Mouse (Mus musculus) naive thymus-derived CD4-positive, alpha-beta T cell, adult 2 months (primary cell): Measurements from ENCODE around the gene Cmtm7.
"Not testable (repeated sequence)": the region's sequence is repeated elsewhere in the genome, so short reads cannot be mapped to it uniquely, and the experiment has no call there.

Experiments
- DNase-seq: peaks from one replicate; pipeline ENCODE4 v3.0.0-alpha.2; 2011; ENCODE audit warnings: low read depth

Cmtm7 gene

DNA sequence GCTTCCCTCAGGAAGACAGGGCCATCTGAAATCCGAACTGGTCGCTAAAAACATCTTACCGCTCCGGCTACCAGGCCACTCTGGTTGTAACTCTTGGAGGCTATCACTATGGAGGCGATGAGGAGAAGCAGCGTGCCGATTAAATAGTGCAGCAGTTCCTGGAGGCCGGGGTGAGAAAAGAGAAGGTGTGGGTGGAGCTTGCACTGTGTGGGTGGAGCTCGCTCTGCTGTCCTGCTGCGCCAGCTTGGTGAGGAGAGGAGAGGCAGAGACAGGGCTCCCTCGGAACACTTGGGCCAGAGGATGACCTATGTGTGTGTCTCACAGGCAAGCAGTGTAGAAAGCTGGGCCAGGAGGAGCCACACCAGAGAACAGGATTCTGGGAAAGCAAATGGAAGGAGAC, 19.8 kb downstream of the Cmtm7 start:
- no peak for DNase-seq

DNA sequence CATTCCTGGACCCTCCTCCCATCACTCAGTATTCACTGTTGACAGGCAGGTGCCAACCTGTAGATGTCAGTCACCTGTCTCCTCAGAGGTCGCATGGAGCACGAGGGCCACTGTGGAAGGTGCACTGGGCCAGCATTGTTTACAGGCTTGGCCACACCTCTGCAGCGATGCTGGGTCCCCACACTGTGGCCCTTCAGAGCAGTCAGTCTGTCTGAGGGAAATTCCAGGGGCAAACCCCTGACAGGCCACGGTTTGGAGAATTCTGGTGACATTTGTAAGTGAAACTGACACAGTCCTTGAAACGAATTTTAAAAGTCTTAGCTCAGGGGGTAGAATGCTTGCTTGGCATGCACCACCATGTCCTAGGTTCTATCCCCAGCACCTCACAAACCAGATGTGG, 21.3 kb downstream of the Cmtm7 start:
- DNase-seq = no peak

DNA sequence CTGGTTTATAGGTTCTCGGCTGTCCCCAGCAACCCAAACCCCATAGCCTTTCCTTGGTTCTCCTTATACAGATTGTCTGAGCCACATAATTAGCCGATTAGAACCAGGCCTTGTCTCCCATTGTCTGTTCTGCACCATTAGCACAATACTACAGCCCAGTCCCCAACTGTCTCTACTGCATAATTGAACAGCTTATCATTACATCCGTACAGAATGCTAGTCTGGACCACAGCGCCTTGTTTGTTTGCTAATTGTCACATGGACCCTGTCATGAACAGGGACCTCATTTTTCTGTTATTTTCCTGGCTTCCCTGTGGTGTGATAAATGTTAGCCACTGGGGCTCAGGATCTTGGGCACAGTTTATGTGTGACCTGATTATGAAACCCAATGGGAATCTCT, 21.8 kb downstream of the Cmtm7 start:
- no peak for DNase-seq

DNA sequence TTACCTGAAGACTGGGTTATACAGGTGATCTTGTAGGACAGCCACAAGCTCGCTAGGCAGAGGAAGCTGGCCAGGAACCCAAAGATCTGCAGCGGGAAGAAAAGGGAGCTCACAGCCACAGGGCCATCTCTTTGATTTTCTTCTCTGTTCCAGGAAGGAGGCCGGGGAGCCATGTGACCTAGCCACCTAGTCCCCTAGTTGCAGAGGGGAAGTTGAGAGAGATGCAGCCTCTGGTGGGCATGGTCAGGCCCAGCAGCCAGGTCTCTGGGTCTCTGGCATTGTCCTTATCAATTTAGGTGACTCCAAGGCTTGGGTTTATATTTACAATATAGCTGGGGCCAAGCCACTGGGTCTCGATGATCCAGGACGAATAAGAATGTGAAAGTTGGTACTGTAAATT, 22.9 kb downstream of the Cmtm7 start:
- DNase-seq = no peak

DNA sequence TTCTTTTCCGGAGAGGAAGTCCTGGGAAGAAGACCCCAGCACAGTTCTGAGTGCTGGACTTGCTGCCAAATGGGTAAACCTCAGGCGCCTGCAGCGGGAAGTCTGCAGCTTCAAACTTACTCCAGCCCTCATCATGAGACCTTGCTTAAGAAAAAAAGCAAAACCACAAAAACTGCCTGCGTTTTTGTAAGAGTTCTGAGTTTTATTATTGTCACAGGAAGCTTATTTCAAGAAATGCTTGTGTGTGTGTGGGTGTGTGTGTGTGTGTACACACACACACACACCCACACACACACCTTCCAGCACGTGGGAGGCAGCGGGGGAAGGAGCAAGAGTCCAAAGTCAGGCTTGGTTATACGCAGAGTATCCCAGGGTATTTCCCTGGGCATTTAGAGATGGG, 23.4 kb downstream of the Cmtm7 start:
- DNase-seq = peak; percentile 66

DNA sequence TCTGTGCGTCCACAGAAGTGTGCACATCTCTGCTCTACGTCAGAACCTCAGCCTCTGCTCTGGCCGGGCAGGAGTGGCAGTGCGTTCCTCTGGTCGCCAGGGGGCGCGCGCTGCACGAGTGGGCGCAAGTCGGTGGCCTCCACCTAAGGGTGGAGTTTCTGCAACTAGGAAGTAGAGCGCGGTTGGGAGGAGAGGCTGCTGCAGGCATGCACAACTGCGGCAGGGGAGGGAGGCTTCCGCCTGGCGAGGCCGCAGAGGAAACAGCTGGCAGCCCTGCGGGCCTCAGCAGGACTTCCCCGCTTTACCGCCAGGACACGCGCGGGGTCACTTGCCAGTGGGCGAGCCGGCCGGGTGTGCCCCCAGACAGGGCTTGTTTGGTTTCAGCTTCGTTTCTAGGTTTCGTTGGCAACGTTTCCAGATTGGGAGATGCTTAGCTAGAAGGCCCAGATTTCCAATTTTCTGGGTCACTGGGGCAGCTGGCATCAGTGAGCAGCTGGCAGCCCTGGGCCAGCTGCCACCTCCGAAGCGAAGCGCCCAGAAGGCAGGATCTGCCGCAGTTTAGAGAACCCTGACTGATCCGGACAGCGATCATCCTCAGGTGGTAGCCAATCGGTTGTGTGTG, 28.7 kb downstream of the Cmtm7 start:
- DNase-seq = peak; percentile 95

DNA sequence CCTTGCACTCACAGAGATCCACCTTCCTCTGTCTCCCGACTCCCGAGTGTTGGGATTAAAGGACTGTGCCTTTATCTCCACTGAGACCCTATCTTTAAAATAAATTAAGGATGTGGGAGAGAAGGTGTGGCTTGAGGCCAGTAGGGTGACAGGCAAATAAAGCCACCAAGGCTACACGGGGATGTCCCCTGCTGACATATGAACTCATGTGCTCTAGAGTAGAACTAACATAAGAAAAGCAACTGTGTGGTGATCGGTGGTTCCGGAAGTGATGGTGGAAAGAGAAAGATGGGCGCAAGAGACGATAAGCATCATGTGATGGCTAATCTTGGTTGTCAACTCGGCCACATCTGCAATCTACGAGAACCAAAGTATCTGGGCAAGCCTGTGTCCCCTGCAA, 29.3 kb downstream of the Cmtm7 start:
- no peak for DNase-seq

DNA sequence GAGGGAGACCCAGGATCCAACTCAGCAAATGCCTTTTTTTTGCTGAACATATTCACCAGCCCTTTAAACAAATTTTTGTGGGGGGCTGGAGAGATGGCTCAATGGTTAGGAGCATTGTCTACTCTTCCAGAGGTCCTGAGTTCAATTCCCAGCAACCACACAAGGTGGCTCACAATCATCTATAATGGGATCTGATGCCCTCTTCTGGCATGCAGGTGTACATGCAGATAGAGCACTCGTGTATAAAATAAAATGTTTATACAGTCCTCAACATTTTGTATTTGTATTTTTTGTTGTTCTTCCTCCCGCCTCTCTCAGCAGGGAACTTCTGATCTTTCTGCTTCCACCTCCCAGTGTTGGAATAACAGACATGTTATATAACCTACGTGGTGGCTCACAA, 30.1 kb downstream of the Cmtm7 start:
- DNase-seq = no peak

DNA sequence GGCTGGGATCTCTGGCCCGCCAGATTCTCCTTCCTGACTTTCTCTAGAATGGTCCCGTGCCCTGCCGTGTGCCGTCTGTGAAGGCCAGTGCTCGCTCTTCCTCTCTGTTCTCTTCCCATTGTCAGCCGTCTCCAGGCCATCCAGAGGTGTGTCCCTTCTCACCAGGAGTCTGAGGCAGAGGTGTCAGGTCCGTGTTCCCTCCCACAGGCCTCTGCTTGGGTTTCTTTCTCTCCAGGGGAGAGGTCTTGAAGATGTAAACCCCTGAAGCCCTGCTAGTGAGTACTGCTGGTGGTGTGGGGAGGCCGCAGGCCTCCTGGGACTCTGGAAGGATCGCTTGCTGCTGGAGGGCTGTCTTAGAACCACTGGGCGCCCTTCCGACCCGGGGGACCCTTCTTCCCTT, 34.2 kb downstream of the Cmtm7 start:
- DNase-seq = no peak

DNA sequence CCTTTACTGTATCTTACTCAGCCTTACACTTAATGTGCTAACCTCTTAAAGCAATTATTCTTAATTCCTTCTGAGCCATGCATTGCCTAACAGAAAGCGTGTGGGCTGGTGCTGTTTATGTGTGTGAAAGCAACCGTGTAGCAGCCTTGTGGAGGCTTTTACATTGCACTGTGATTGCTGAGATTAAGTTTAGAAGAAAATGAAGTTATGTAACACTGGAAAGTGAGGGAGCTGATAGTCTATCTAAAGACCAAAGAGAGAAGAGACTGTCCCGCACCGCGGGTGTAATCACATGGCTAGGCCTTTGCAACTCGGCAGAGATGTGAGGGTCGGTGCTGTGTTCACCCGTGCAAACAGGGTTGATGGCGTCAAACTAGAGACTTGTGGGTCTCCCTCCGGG, 34.6 kb downstream of the Cmtm7 start:
- no peak for DNase-seq

DNA sequence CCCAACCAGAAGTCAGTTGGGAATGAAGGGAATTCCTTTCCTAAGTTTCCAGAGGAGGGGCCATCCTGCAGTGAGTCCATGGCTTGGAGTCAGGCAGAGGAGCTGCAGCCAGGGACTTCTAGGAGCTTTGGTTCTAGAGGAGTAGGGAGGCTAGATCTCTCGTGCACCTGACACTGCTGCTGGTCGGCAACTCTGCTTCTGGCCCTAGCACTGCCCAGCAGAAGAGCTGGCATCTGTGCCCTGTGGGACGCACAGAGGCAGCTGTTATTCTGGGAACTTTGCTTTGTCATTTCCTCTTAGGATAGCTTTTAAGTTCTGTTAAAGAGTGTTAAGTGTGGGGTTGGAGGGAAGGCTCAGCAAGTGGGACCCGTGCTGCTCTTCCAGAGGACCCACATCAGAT, 36.0 kb downstream of the Cmtm7 start:
- DNase-seq = no peak

DNA sequence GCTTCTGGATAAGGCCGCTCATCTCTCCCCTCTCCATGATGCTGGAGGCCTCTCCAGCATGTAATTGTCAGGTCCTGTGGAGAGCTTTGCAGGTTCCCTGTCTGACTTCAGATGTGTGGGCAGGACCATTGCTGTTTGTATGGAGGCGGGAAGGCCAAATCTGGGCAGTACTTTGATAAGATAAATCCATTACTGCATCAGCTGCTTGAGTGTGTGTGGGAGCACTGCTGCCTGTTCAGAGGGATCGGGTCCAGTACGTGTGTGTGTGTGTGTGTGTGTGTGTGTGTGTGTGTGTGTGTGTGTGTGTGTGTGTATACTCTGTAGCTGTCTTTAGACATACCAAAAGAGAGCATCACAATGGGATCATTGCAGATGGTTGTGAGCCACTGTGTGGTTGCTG, 36.5 kb downstream of the Cmtm7 start:
- DNase-seq = no peak

DNA sequence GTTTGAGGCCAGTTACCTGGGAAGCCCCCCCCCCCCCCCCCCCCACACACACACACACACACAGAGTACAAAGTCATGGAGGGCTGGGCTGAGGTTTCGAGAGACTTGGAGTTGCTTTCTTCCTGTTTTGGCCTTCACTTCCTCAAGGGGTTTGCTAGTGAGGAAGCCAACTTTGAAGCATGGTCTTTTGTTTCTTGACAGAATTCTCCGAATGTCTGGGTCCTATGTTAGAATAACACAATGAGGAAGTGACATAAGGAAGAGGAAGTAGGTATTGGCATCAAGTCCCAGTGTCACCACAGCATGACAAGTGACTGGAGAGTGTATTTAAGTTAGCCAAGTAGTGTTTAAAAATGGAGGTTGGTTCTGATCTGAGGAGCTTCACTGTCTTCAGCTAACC, 38.9 kb downstream of the Cmtm7 start:
- DNase-seq = peak; percentile 82

DNA sequence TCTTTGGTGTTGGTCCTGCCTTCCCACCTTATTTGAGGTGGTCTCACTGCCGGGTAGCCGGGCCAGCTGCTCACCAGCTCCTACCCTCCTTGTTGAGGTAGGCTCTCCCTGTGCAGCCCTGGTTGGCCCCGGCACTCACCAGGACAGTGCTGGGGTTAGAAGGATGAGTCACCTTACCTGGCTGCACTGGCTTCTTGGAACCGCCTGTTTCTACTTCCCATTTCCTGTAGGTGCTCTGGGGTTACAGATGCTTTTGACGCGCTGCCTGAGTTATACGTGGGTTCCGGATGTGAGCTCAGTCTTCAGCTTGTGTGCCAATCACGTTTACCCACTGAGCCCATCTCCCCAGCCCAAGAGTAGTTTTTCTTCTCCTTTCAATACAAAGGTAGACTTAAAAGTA, 41.3 kb downstream of the Cmtm7 start:
- peak; percentile 79 for DNase-seq

DNA sequence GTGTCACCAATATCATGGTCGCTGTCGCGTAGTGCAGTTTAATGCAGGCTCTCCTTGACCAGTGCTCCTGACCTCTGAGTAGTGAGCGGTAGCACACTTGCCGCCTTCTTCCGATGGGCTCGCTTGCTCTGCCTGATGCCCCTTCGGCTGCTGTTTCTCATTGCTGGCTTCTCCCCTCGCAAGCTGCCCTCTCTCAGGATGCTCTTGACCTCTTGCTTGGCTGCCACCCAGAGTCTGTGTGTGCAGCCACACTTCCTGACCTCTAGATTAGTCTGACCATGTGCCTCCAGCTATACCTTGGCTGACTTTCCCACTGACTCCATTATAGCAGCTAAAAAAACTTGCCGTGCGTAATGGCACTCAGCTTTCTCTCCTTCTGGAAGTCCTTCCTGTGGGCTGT, 45.2 kb downstream of the Cmtm7 start:
- no peak for DNase-seq

DNA sequence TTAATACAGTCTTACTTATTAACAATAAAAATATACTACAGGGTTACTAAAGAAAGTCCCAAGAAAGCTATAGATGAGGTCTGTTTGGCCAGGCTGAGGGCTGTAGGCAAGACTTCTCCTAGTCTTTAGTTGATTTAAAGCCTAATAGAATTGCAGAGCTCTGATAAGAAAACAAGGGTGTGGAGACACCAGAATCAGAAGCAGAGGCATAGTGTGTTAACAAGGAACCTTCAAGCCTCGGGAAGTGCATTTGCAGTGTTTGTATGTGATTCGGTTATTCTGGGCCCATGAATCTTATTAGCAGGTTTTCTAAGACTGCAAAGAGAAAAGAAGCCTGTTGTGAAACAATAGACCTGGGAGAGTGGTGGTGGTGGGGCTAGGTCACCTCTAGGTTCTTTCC, 48.4 kb downstream of the Cmtm7 start:
- DNase-seq = no peak

DNA sequence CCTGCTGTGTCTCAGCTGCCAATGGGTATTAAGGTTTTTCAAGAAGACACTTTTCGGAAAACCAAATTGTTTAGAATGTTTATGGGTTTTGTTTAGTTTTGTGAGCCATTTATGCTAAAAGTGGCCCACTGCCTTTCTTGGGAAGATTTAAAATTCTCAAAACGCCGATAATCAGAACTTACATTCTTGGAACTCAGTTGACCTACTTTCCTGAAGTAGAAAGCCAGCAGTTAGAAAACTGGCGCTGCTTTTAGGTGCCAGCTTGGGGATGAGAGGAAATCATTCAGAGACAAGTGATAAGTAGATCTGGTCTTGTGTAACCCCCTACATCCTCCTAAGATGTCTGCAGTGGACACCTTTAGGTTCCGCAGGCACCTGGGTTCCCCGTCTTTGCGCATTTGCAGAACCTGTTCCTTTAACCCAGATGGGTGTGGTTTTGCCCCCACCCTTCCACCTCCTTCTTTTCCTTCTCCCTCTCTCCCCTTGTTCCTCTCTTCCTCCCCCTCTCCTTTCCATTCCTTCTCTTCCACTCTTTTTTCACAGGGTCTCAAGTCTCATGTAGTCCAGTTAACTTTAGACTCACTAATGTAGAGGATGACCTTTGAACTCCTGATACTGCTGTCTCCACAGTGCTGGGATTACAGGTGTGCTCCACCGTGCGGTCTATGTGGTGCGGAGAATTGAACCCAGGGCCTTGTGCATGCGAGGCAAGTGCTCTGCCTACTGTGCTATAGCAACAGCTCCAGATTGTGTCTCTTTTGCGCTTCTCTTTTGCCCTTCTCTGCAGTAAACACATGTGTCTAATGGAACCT, 49.6 kb downstream of the Cmtm7 start:
- DNase-seq = peak; percentile 47

DNA sequence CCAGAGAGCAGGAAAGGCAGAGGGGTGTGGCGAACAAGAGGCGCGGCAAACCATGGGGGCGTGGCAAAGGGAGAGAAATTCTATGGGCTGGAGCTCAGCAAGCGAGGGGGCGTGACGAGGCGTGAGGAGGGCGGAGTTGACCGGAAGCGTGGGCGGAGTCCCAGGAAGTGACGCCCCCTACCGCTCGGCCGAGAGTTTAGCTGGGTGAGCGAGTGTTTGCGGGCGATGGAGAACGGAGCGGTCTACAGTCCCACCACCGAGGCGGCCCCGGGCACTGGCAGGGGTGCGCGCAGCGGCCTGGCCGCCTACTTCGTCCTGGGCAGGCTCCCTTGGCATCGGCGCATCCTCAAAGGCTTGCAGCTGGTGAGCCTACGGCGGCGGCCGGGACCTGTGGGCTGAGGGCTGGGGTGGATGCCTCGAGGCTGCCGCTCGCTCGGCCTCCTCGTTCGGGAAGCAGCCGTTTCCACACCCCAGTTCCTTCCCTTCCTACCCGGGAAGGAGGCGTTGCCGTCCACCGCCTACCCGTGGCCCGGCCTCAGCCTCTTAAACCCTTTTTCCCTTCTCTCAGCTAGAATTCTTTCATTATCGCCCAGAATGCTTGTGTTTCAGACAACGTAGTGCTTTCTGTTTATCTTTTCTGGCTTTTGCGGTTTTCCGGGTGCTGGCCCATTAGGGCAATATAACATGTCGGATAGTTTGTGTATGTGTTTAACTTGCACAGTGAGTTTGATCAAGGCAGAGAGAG, 50.5 kb downstream of the Cmtm7 start, which contains the start of gene Cmtm6:
Cmtm6 (plus strand) TSS at position 106 of the 745 bp plus-strand sequence.
- peak; percentile 98 for DNase-seq

DNA sequence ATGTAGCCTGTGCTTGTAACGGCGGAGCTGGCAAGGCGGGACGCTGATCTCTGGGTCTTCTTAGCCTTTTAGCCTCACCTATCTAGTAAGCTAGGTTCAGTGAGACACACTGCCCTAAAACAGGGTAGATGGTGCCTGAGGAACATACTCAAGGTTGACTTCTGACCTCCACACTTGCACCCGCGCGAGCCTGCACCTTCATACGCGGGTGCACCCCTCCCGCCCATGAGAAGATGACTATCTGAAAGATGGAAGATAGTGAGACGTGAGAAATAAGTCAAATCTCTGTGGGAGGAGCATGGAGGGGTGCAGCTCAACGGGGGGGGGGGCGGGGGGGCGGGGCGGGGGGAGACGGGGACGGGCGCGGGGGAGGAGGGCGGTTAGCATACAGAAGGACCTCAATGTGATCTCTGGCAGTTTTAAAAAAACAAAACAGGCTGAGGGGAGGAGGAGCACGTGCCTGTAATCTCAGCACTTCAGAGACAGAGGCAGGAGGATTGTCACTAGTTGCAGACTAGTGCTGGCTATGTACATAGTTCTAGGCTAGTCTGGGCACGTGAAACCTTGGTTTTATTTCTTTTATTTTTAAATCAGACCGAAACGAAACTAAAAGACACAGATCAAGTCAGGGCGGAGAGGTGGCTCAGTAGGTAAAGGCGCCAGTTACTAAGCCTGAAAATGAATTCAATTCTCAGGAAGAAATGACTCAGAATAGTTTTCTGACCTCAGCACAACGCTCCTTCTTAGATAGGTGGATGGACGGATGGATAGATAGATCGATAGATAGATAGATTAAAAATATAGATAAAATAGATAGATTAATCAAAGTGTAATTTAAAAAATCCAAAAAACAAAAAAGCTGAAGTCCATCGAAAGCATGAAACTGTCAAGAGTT, 51.5 kb downstream of the Cmtm7 start:
- DNase-seq = peak; percentile 86

DNA sequence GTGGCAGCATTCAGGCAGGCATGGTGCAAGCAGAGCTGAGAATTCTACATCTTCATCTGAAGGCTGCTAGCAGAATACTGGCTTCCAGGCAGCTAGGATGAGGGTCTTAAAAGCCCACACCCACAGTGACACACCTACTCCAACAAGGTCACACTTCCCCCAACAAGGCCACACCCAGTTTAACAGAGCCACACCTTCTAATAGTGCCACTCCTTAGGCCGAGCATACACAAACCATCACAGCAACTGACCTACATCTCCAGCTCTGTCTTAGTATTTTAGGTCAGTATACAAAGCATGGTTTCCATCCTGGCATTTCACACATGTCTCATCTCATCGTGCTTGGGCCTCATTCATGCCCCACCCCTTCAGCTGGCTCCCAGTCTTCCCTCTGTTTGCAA, 53.2 kb downstream of the Cmtm7 start:
- DNase-seq = not testable (repeated sequence)

DNA sequence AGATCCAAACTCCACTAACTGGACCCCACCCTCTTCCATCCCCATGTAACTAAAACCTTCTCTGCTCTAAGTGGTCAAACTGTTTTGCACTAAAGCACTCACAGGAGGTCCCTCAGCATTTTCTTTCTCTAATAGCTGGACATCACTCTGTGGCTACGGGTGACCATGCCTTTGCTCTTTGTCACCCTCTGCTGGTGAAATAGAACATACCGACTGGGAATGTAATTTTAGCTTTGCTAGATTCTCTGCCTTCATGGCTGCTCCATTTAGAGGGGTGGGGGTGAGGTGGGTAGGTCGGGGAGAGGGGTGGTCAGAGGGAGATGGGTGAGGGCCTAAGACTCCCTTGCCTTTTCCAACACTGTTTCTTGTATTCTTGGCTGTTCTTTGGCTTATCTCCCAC, 54.3 kb downstream of the Cmtm7 start:
- peak; percentile 46 for DNase-seq

DNA sequence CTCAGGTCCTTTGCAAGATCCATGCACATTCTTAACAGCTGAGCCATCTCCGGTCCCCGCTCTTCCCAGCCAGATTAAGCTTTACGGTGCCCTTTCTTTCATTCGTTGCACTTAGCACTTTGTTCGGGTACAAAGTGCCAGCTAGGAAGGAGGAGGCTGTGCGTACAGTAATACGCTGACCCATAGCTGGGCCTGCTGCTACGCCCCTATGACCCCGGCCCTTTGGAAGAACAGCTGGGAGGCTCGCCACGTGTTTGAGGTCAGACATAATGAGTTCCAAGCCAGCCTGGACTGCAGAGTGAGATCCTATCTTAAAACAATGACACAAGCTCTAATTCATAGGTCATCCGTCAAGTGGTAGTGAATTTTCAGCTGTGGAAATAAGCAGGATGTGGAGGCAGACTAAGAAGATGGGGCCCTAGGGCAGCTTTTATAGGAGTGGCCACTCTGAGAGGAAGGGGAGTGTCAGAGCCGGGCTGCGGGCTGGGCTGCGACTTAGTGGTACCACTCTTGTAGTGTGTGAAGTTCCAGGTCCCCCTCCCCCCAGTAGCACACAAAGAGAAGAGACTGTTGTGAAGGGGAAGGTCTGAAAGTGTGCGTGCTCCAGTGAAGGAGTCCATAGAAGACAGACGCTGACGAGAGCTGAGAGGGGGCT, 64.9 kb downstream of the Cmtm7 start:
- no peak for DNase-seq
